Mouse (Mus musculus) hindbrain, embryonic 14.5 days (tissue): ENCODE measurements around the gene Pde11a. TPM values are rescaled to one million over a fixed set of nuclear protein-coding genes. Genes with fewer than 3 reads are reported as not detected.

Source experiments
- ATAC-seq: fragments of 200-750 bp; cut with Nextera tagmentation; 2 replicates; pipeline ENCODE4 v1.8.0; 2017; ENCODE audit warnings: moderate number of reproducible peaks, mild to moderate bottlenecking, moderate TSS enrichment, moderate library complexity; ENCODE audit not compliant: low FRiP score
- DNase-seq: peaks from one replicate; pipeline ENCODE4 v3.0.0-alpha.2; 2015; ENCODE audit warnings: low spot score
- H3K27ac ChIP-seq: fragments of 300-500 bp; sonication (generic); 2 replicates; pipeline ENCODE4 v1.5.1; 2014; ENCODE audit warnings: mild to moderate bottlenecking, moderate library complexity
- H3K27me3 ChIP-seq: fragments of 300-500 bp; sonication (generic); 2 replicates; pipeline ENCODE4 v1.6.1; 2014; ENCODE audit warnings: mild to moderate bottlenecking, low read length, mixed read lengths; ENCODE audit not compliant: control insufficient read depth, insufficient read depth
- H3K36me3 ChIP-seq: fragments of 300-500 bp; sonication (generic); replicated peaks from 2 replicates; pipeline ENCODE4 v1.6.1; 2014; ENCODE audit not compliant: control insufficient read depth, insufficient read depth
- H3K4me1 ChIP-seq: fragments of 300-500 bp; sonication (generic); replicated peaks from 2 replicates; pipeline ENCODE4 v1.6.1; 2014; ENCODE audit warnings: antibody characterized with exemption, low read length, mixed read lengths; ENCODE audit not compliant: control insufficient read depth, insufficient read depth
- H3K4me2 ChIP-seq: fragments of 300-500 bp; sonication (generic); replicated peaks from 2 replicates; pipeline ENCODE4 v1.6.1; 2014; ENCODE audit warnings: mild to moderate bottlenecking, moderate library complexity
- H3K4me3 ChIP-seq: fragments of 300-500 bp; sonication (generic); replicated peaks from 2 replicates; pipeline ENCODE4 v1.5.1; 2014; ENCODE audit warnings: mild to moderate bottlenecking, low read length
- H3K9ac ChIP-seq: fragments of 300-500 bp; sonication (generic); 2 replicates; pipeline ENCODE4 v1.6.1; 2014
- H3K9me3 ChIP-seq: fragments of 300-500 bp; sonication (generic); 2 replicates; pipeline ENCODE4 v1.6.1; 2016; ENCODE audit warnings: low read length; ENCODE audit not compliant: control insufficient read depth
- WGBS: fragments of 180-500 bp; shearing (Covaris S2); extraction: QIAGEN DNeasy Blood & Tissue Kit; methylation state at CpG from one replicate; pipeline ENCODE4 v1.1.7; 2014; 5-methylcytosine and 5-hydroxymethylcytosine counted together
- polyA plus RNA-seq: library from polyadenylated mRNA; unstranded; fragments of >200 nt; fragmentation: Nextera tagmentation; extraction: Ambion mirVana; gene quantifications from 2 replicates; pipeline ENCODE4 v1.2.1, GENCODE M21; 2014

The Pde11a gene
- polyA plus RNA-seq, 1 experiment from 2014 or later, result 1.7 TPM

GRCm38 (mm10) chr2:76269494-76269893 lies 69.1 kb downstream of the Pde11a start:
- WGBS, result 92% methylated on average over 1 of the region's 1 CpGs
- no peak overlapping the region for H3K4me2 ChIP-seq
- H3K4me3 ChIP-seq, result no peak overlapping the region
- H3K9ac ChIP-seq, result no peak overlapping the region
- H3K27ac ChIP-seq, result no peak overlapping the region
- DNase-seq, result no peak
- H3K36me3 ChIP-seq, result no peaks in the 10 kb centered on the region
- no peak for ATAC-seq
- H3K4me1 ChIP-seq, result no peaks in the 10 kb centered on the region
- no peaks in the 10 kb centered on the region for H3K27me3 ChIP-seq
- no peaks in the 10 kb centered on the region for H3K9me3 ChIP-seq

GRCm38 (mm10) chr2:76267335-76267734 lies 71.2 kb downstream of the Pde11a start:
- H3K4me3 ChIP-seq, result no peak overlapping the region
- 93% methylated on average over 6 of the region's 6 CpGs for WGBS
- H3K27me3 ChIP-seq, result no peaks in the 10 kb centered on the region
- no peaks in the 10 kb centered on the region for H3K9me3 ChIP-seq
- ATAC-seq (no peak), DNase-seq (no peak)
- no peak overlapping the region for H3K27ac ChIP-seq
- no peak overlapping the region for H3K4me2 ChIP-seq
- H3K4me1 ChIP-seq, result no peaks in the 10 kb centered on the region
- no peak overlapping the region for H3K9ac ChIP-seq
- H3K36me3 ChIP-seq, result no peaks in the 10 kb centered on the region

- no peak overlapping the region for H3K4me3 ChIP-seq
- no peaks in the 10 kb centered on the region for H3K4me1 ChIP-seq
- WGBS, result 92% methylated on average over 10 of the region's 10 CpGs
- H3K27ac ChIP-seq, result no peak overlapping the region
- H3K9ac ChIP-seq, result no peak overlapping the region
- ATAC-seq, result no peak
- H3K27me3 ChIP-seq, result no peaks in the 10 kb centered on the region
- no peak for DNase-seq
- no peak overlapping the region for H3K4me2 ChIP-seq
- H3K36me3 ChIP-seq, result no peaks in the 10 kb centered on the region
- H3K9me3 ChIP-seq, result no peaks in the 10 kb centered on the region
These were observed 72.0 kb downstream of the Pde11a start for GRCm38 (mm10) chr2:76266622-76267021.

DNA sequence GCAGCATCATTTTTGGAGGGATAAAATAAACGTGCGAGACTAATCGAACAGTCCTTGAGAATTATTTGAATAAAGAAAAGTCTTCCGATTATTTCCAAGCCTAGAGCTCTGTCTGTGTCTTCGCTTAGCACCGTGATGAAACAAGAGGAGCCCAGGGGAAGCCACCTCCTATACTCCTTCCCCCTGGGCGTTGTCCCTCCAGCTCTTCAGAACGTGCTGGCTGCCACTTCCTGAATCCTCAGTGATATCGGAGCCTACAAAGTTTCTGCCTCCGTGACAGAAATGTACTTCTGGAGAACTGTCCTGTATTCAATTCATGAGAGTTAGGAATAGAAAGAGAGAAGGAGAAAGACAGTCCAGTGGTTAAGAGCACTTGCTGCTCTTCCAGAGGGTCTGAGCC lies 74.3 kb downstream of the Pde11a start:
- no peak for DNase-seq
- H3K4me2 ChIP-seq, result no peak overlapping the region
- no peaks in the 10 kb centered on the region for H3K4me1 ChIP-seq
- no peaks in the 10 kb centered on the region for H3K36me3 ChIP-seq
- WGBS, result 81% methylated on average over 10 of the region's 10 CpGs
- H3K27me3 ChIP-seq, result no peaks in the 10 kb centered on the region
- H3K9me3 ChIP-seq, result no peaks in the 10 kb centered on the region
- no peak overlapping the region for H3K27ac ChIP-seq
- no peak overlapping the region for H3K4me3 ChIP-seq
- ATAC-seq, result no peak
- H3K9ac ChIP-seq, result no peak overlapping the region

DNA sequence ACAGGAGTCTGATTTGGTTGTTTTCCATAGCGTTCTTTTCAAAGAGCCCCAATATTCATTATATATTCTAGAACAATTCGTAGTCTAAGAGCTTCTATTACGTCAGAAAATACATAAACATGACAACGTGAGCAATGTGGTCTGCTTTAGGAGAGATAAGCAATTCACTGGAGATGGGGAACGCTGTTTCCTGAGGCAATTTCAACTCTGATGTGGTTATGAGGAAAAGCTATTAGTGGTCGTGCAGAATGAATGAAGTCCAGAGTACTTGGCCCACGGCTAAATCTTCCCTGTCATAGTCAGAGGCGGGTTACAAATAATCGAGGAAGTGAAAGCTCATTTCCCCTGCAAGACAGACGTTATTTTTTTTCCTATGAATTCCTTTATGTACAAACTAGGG lies 75.9 kb downstream of the Pde11a start:
- Histone ChIP-seq H3K27me3 (no peaks in the 10 kb centered on the region), H3K36me3 (no peaks in the 10 kb centered on the region), H3K4me2 (no peak overlapping the region), H3K9ac (no peak overlapping the region), H3K9me3 (no peaks in the 10 kb centered on the region), H3K4me3 (no peak overlapping the region), H3K27ac (no peak overlapping the region), H3K4me1 (no peaks in the 10 kb centered on the region)
- ATAC-seq (no peak), DNase-seq (no peak)
- 62% methylated on average over 10 of the region's 10 CpGs for WGBS

DNA sequence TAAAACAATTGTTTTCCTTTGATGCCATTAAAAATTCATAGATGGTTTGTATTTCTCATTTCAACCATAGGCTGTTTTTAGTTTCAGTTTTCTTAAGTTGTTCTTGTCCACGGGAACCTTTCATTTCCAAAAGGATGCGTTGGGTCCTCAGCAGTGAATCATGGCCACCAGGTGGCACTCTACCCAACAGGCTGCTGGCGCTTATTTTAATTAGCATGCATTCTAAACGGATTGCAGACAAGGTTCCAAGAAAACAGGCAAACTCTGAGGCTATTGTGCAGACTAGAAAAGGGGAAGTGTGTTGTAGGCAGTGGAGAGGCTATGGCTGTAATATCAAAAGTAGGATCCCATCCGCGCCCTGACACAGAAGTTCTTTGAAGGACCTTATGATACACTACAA lies 83.7 kb downstream of the Pde11a start:
- Histone ChIP-seq H3K4me3 (no peak overlapping the region), H3K27ac (no peak overlapping the region), H3K4me2 (no peak overlapping the region), H3K9ac (no peak overlapping the region), H3K27me3 (no peaks in the 10 kb centered on the region), H3K4me1 (no peaks in the 10 kb centered on the region), H3K9me3 (no peaks in the 10 kb centered on the region), H3K36me3 (no peaks in the 10 kb centered on the region)
- DNase-seq, result peak; percentile 66
- ATAC-seq, result no peak
- WGBS, result 42% methylated on average over 6 of the region's 6 CpGs

DNA sequence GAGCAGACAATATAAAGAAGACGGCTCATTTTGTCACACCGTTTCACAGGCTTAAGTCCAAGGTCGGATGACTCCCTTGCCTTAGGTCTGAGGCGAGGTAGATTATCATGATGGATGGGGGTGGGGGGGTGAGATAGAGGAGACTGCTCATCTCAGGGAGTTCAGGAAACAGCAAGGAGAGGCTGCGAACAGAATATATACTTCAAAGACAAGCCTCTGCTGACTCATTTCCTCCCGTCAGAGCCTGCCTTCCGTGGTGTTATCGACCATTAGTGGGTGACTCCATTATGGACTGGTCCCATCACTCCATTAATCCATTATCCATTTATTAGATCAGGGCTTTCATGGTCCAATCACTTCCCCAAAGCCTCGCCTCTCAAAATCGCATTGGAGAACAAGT lies 87.2 kb downstream of the Pde11a start:
- H3K4me3 ChIP-seq, result no peak overlapping the region
- 87% methylated on average over 10 of the region's 10 CpGs for WGBS
- no peak for DNase-seq

GRCm38 (mm10) chr2:76248242-76248641 lies 90.3 kb downstream of the Pde11a start:
- no peaks in the 10 kb centered on the region for H3K27me3 ChIP-seq
- no peak overlapping the region for H3K4me3 ChIP-seq
- no peak overlapping the region for H3K9ac ChIP-seq
- ATAC-seq (no peak), DNase-seq (no peak)
- H3K4me2 ChIP-seq, result no peak overlapping the region
- WGBS, result 78% methylated on average over 10 of the region's 10 CpGs
- H3K27ac ChIP-seq, result no peak overlapping the region
- H3K36me3 ChIP-seq, result no peaks in the 10 kb centered on the region
- no peaks in the 10 kb centered on the region for H3K4me1 ChIP-seq
- no peaks in the 10 kb centered on the region for H3K9me3 ChIP-seq

More for the DNA sequence above, 87.2 kb downstream of the Pde11a start:
- H3K9me3 ChIP-seq, result no peaks in the 10 kb centered on the region
- H3K4me1 ChIP-seq, result no peaks in the 10 kb centered on the region
- H3K27ac ChIP-seq, result no peak overlapping the region
- ATAC-seq, result no peak
- H3K36me3 ChIP-seq, result no peaks in the 10 kb centered on the region
- H3K9ac ChIP-seq, result no peak overlapping the region
- H3K27me3 ChIP-seq, result no peaks in the 10 kb centered on the region
- H3K4me2 ChIP-seq, result no peak overlapping the region

- H3K36me3 ChIP-seq, result no peaks in the 10 kb centered on the region
- WGBS, result 99% methylated on average over 2 of the region's 2 CpGs
- H3K4me3 ChIP-seq, result no peak overlapping the region
- no peaks in the 10 kb centered on the region for H3K9me3 ChIP-seq
- H3K9ac ChIP-seq, result no peak overlapping the region
- H3K27ac ChIP-seq, result no peak overlapping the region
- H3K4me2 ChIP-seq, result no peak overlapping the region
- no peaks in the 10 kb centered on the region for H3K4me1 ChIP-seq
- DNase-seq (no peak), ATAC-seq (no peak)
- H3K27me3 ChIP-seq, result no peaks in the 10 kb centered on the region
These were observed 99.4 kb downstream of the Pde11a start for GRCm38 (mm10) chr2:76239175-76239574.

- Histone ChIP-seq H3K4me2 (no peak overlapping the region), H3K9ac (no peak overlapping the region), H3K27me3 (no peaks in the 10 kb centered on the region), H3K27ac (no peak overlapping the region), H3K36me3 (no peaks in the 10 kb centered on the region), H3K4me3 (no peak overlapping the region), H3K9me3 (no peaks in the 10 kb centered on the region), H3K4me1 (no peaks in the 10 kb centered on the region)
- WGBS, result 92% methylated on average over 3 of the region's 3 CpGs
- no peak for ATAC-seq
- no peak for DNase-seq
These were observed 100.1 kb downstream of the Pde11a start for GRCm38 (mm10) chr2:76238496-76238895.
